Mouse (Mus musculus) adrenal gland (tissue): ENCODE measurements at regions not wholly inside any gene's neighbourhood (a gene's known extent, or its start where the extent isn't known, plus 50 kb on each side); places are given as distances from the start of the nearest gene placed in this dataset.
"Not testable (repeated sequence)": the region's sequence is repeated elsewhere in the genome, so short reads cannot be mapped to it uniquely, and the experiment has no call there.

Source experiments
- intact Hi-C: fragments of 180-260 bp; cut with DNase I; formaldehyde crosslinking; loops from one replicate; pipeline ENCODE4 v1.15.1; 2025

DNA sequence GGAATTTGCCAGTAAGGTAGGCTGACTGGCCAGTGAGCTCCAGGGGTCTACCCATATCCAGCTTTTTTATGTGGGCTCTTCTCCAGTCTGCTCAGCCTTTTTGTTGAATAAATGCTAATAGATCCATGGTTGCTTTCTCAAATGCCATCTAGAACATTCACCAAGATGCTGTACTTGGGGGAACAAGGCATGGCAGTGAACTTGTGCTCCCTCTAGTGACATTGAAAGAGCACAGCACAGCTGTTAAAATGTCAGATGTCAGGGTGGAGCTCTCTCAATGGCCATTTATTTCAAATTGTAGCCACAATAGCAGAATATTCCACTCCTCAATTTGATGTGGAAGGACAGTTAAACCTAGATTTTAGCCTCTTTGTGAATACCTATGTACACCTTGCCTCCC lies 86.3 kb downstream of the Kcnk1 start:
- intact Hi-C loops, result loop anchor here (2.0 kb wide), 1 partner anchor 126 kb away; no protein-coding TSS in a partner anchor

- intact Hi-C loops, result no loop called here
These were observed 87.9 kb downstream of the Kcnk1 start for GRCm38 (mm10) chr8:126082827-126083226.

GRCm38 (mm10) chr8:126090772-126091171 lies 95.8 kb downstream of the Kcnk1 start:
- intact Hi-C loops, result no loop called here

DNA sequence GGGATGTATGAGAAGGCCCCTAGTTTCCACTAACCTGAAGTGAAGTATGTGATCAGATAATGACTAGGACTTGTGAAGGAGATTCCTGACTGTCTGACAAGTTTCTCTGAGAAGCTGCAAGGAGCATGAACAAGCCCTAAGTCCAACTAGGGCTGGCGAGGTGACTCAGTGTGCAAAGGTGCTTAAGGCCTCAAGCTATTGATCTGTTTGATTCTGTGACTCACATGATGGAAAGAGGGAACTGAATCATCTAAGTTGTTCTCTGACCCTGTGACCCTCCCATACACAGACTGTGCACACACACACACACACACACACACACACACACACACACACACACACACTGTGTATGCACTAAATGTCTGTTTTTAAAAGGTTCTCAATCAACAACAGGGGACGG lies 99.0 kb downstream of the Kcnk1 start:
- intact Hi-C loops, result no loop called here

DNA sequence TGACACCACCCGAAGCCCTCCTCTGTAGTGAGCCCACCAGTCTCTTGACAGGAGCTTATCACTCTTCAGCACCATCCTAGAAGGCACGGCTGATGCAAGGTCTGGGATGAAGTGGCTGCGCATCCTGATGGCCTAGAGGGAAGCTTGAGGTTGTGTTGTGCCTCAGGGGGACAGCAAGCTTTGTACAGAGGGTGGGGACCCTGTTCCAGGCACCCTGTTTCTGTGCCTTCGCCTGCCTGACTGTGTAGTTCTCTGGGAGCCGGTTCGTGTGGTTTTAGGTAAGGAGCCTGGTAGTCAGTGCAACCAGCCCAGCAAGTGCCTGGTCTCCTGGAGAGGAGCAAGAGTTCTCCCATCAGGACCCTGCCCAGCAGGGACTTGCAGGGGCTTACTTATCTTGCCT lies 101.1 kb downstream of the Kcnk1 start:
- intact Hi-C loops, result no loop called here

- intact Hi-C loops, result no loop called here
These were observed 101.7 kb downstream of the Kcnk1 start for GRCm38 (mm10) chr8:126096636-126097170.

GRCm38 (mm10) chr8:126098886-126099285 lies 103.9 kb downstream of the Kcnk1 start:
- intact Hi-C loops, result no loop called here

DNA sequence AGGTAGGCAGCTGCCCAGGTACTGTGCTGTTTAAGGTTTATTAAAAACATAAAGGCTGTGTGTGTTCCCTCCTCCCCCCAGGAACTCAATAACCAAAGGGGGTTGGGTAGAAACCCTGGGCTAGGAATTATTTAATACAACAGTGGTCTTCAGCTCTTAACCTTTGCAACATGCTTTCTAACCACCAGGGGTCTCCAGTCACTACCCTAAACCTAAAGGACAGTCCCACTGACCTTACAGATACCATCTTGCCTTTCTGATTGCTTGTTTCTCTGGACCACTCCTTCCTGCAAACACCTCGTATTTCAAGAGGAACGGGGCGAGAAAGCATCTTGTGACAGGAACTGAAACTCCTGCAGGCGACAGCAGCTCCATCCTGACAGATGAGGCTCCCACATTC lies 104.9 kb downstream of the Kcnk1 start:
- intact Hi-C loops, result no loop called here

GRCm38 (mm10) chr8:126105043-126105442 lies 110.1 kb downstream of the Kcnk1 start:
- intact Hi-C loops, result no loop called here

GRCm38 (mm10) chr8:126126041-126126440 lies 131.1 kb downstream of the Kcnk1 start:
- intact Hi-C loops, result no loop called here

GRCm38 (mm10) chr8:126132076-126132475 lies 137.1 kb downstream of the Kcnk1 start:
- intact Hi-C loops, result no loop called here

DNA sequence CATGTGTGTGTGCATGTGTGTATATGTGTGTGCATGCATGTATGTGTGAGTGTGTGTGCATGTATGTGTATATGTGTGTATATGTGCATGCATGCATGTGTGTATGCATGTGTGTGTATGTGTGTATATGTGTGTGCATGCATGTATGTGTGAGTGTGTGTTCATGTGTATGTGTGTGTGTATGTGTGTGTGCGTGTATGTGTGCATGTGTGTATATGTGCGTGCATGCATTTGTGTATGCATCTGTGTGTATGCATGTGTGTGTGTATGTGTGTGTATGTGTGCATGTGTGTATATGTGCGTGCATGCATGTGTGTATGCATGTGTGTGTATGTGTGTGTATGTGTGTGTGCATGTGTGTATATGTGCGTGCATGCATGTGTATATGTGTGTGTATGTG lies 137.9 kb downstream of the Kcnk1 start:
- intact Hi-C loops, result not testable (repeated sequence)

DNA sequence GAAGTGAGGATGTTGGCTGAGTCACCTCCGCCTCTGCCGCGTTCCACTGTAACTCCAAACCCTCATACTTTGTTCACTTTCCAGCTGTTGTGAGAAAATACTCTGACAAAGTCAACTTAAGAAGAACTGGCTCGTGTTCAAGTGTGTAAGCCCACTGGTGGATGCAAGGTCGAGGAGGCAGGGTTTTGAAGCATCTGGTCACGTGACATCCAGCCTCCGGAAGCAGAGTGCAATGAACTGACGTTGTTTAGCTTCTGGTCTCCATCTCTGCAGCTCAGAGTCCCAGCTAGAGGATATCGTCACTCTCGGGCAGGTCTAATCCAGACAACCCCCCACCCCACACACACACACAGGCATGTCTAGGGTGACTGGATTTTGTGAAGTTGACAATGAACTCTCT lies 140.1 kb downstream of the Kcnk1 start:
- intact Hi-C loops, result no loop called here

- intact Hi-C loops, result no loop called here
These were observed 140.6 kb downstream of the Kcnk1 start for GRCm38 (mm10) chr8:126135573-126135972.

GRCm38 (mm10) chr8:126136946-126137345 lies 142.0 kb downstream of the Kcnk1 start:
- intact Hi-C loops, result no loop called here

GRCm38 (mm10) chr8:126137452-126137851 lies 142.5 kb downstream of the Kcnk1 start:
- intact Hi-C loops, result no loop called here

- intact Hi-C loops, result no loop called here
These were observed 143.9 kb downstream of the Kcnk1 start for GRCm38 (mm10) chr8:126138645-126139545.

DNA sequence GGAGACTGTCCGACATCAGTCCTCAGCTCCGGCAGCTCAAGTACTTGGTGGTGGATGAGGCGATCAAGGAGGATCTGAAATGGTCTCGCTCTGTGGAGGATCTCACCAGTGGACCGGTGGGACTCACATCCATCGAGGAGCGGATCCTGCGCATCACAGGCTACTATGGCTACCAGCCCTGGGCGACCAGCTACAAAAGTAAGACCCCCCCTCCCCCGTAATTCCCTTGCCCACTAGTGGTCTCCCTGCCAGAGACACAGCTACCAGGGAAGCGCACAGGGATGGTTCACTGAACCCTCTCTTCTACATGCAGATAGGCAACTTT lies 144.5 kb downstream of the Kcnk1 start:
- intact Hi-C loops, result no loop called here

GRCm38 (mm10) chr8:126140998-126141397 lies 146.0 kb downstream of the Kcnk1 start:
- intact Hi-C loops, result no loop called here

DNA sequence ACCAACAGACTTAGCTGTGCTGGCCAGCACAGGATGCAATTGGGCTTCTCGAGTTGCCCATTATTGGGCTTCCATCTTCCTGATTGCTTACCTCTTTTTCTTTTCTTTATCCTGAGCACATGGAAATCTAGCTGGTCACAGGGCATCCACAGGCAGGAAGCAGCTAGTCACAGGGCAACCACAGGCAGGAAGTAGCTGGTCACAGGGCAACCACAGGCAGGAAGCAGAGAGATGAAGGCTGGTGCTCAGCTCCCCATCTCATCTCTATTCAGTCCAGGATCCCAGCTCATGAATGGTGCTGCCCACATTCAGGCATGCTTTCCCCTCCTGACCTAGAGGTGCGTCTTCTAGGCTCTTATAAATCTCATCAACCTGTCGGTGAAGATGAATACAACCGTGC lies 146.8 kb upstream of the Slc35f3 start:
- intact Hi-C loops, result no loop called here

DNA sequence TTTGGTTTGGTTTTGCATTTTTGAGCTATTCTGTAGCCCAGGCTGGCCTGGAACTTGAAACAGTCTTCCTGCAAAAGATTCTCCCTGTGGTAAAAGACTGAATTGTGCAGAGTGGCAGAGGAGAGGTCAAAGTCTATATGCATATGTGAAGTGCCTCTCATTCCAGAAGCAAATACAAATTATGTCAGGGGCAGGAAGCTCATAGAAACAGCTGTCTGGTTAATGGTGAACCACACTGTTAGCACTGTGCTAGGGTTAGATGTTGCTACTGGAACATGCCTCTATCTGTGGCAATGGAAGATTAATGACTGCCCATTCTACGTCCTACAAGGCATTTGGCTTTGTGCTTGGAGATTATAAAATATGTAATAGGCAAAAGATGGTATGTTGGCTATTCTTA lies 144.4 kb upstream of the Slc35f3 start:
- intact Hi-C loops, result no loop called here

DNA sequence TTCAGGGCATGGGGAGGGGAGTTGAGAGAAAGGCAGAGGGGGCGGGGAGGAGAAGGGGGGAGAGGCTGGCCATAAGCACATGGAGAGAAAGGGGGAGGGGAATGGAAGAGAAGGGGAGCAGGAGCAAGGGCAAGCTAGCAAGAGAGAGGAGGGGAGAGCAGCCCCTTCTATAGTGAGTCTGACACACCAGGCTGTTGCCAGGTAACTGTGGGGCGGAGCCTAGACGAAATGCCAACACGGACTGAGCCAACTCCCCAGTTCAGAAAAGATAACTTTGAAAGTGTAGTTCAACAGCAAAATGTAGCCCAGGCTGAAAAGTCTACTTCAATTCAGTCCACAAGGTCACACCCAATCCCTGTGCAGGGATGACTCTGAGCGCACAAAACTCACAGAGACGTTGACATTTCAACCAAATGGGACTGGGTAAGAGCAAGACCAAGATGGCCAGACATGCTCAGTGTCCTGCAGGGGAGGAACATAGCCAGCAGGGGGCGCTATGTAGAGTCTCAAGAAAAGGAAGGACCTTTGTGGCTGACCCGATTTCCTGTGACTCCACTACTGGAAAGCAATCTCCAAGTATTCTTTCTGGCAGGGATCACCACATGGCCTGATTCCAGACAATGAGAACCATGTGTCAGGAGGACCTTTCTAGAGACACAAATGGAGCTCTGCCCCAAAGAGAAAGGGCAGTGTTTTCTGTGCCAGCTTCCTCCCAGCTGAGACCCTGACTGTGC lies 140.7 kb upstream of the Slc35f3 start:
- intact Hi-C loops, result no loop called here
